Mouse (Mus musculus): ENCODE data around the gene Ahcyl2. TPM values are rescaled to one million over a fixed set of nuclear protein-coding genes. Genes with fewer than 3 reads are reported as not detected.
"Not testable (repeated sequence)": the region's sequence is repeated elsewhere in the genome, so short reads cannot be mapped to it uniquely, and the experiment has no call there.

The Ahcyl2 gene
- polyA plus RNA-seq, 1 experiment from 2014 or later: 24.2 TPM

- DNase-seq (ENCODE audit: low spot score) (no peak), ATAC-seq (ENCODE audit: low FRiP score) (no peak)
- Histone ChIP-seq H3K4me2 (replicated peaks) (no peak overlapping the region), H3K4me1 (replicated peaks; ENCODE audit: control insufficient read depth, insufficient read depth, low read length) (no peaks in the 10 kb centered on the region), H3K27ac (no peak overlapping the region), H3K27me3 (ENCODE audit: control insufficient read depth, insufficient read depth, low read length) (no peaks in the 10 kb centered on the region), H3K36me3 (replicated peaks; ENCODE audit: control insufficient read depth, insufficient read depth) (no peaks in the 10 kb centered on the region), H3K4me3 (replicated peaks; ENCODE audit: low read length) (no peak overlapping the region), H3K9ac (no peak overlapping the region), H3K9me3 (ENCODE audit: control insufficient read depth, low read length) (no peaks in the 10 kb centered on the region)
- WGBS: 87% methylated on average over 6 of the region's 6 CpGs
Observed at GRCm38 (mm10) chr6:29794582-29794981, 26.8 kb downstream of the Ahcyl2 start.

DNA sequence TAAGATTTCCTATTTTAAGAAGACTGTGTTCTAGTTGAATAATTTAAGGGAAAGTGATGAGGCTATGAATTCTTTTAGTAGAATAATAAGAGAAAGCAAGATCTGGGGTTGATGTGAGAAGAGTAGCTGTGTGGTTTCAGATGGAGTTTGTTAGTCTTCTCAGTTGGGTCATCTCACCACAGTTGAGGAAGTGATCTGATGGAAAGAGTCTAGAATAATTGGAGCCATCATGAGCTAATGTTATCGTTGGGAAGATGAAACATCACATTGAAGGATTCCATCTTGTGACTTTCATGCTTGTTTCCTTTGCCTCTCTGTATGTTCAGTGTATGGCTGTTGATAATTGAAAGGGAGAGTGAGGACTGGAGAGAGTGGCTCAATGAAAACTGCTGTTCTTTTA is 35.2 kb downstream of the Ahcyl2 start:
- ATAC-seq (ENCODE audit: low FRiP score) (no peak), DNase-seq (ENCODE audit: low spot score) (no peak)
- Histone ChIP-seq H3K4me1 (replicated peaks; ENCODE audit: control insufficient read depth, insufficient read depth, low read length) (no peaks in the 10 kb centered on the region), H3K36me3 (replicated peaks; ENCODE audit: control insufficient read depth, insufficient read depth) (no peaks in the 10 kb centered on the region), H3K27ac (no peak overlapping the region), H3K27me3 (ENCODE audit: control insufficient read depth, insufficient read depth, low read length) (no peaks in the 10 kb centered on the region), H3K9me3 (ENCODE audit: control insufficient read depth, low read length) (no peaks in the 10 kb centered on the region), H3K4me2 (replicated peaks) (no peak overlapping the region), H3K4me3 (replicated peaks; ENCODE audit: low read length) (no peak overlapping the region), H3K9ac (no peak overlapping the region)
- WGBS: 100% methylated on average over 1 of the region's 1 CpGs

GRCm38 (mm10) chr6:29804006-29804405 is 36.2 kb downstream of the Ahcyl2 start:
- Histone ChIP-seq H3K9ac (no peak overlapping the region), H3K36me3 (replicated peaks; ENCODE audit: control insufficient read depth, insufficient read depth) (no peaks in the 10 kb centered on the region), H3K27me3 (ENCODE audit: control insufficient read depth, insufficient read depth, low read length) (no peaks in the 10 kb centered on the region), H3K9me3 (ENCODE audit: control insufficient read depth, low read length) (no peaks in the 10 kb centered on the region), H3K4me3 (replicated peaks; ENCODE audit: low read length) (no peak overlapping the region), H3K4me2 (replicated peaks) (no peak overlapping the region), H3K4me1 (replicated peaks; ENCODE audit: control insufficient read depth, insufficient read depth, low read length) (no peaks in the 10 kb centered on the region), H3K27ac (no peak overlapping the region)
- 47% methylated on average over 3 of the region's 3 CpGs for WGBS
- ATAC-seq (ENCODE audit: low FRiP score) (no peak), DNase-seq (ENCODE audit: low spot score) (no peak)

DNA sequence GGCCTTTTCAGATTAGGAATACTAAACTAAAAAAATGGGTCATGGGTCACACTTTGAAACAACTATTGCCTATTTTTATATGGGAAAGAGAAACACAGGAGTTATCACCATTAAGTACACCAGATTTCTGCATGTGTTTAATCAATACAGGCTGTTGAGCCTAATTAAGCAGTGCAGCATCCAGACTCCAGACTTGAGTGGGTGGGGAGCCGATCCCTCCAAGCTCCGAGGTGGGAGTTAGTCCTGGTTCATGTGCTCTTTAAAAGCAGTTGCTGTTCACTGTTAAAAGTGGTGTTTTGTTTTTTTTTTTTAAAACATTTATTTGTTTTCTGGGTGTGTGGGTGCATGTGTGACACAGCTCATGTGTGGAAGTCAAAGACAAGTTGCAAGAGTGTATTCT is 37.6 kb downstream of the Ahcyl2 start:
- Histone ChIP-seq H3K4me2 (replicated peaks) (no peak overlapping the region), H3K4me1 (replicated peaks; ENCODE audit: control insufficient read depth, insufficient read depth, low read length) (no peaks in the 10 kb centered on the region), H3K9me3 (ENCODE audit: control insufficient read depth, low read length) (no peaks in the 10 kb centered on the region), H3K4me3 (replicated peaks; ENCODE audit: low read length) (no peak overlapping the region), H3K27ac (no peak overlapping the region), H3K27me3 (ENCODE audit: control insufficient read depth, insufficient read depth, low read length) (no peaks in the 10 kb centered on the region), H3K36me3 (replicated peaks; ENCODE audit: control insufficient read depth, insufficient read depth) (no peaks in the 10 kb centered on the region), H3K9ac (no peak overlapping the region)
- ATAC-seq (ENCODE audit: low FRiP score): no peak
- WGBS: 82% methylated on average over 2 of the region's 2 CpGs
- no peak for DNase-seq (ENCODE audit: low spot score)

DNA sequence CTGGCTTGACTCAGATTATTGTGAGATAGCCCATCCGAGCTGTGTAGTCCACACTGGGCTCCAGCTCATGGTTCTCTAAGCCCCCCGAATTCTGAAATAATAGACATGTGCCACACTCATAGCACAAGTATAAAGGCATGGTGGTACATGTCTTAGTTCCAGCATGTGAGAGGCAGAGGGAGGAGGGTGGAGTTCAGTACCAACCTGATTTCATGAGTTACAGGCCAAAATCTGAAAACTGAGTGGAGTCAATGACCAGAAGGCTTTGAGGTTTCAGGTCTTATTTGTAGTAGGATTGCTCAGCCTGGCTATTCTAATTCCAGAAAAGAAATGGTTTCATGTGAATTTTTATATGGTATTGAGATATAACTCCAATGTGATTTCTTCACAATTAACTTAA is 44.3 kb downstream of the Ahcyl2 start:
- H3K4me3 ChIP-seq (replicated peaks; ENCODE audit: low read length): no peak overlapping the region
- H3K9me3 ChIP-seq (ENCODE audit: control insufficient read depth, low read length): no peaks in the 10 kb centered on the region
- 91% methylated on average over 2 of the region's 2 CpGs for WGBS
- no peak overlapping the region for H3K4me2 ChIP-seq (replicated peaks)
- DNase-seq (ENCODE audit: low spot score) (no peak), ATAC-seq (ENCODE audit: low FRiP score) (no peak)
- no peak overlapping the region for H3K27ac ChIP-seq
- no peaks in the 10 kb centered on the region for H3K27me3 ChIP-seq (ENCODE audit: control insufficient read depth, insufficient read depth, low read length)
- H3K4me1 ChIP-seq (replicated peaks; ENCODE audit: control insufficient read depth, insufficient read depth, low read length): peaks cover 14% of the 10 kb centered on the region
- H3K36me3 ChIP-seq (replicated peaks; ENCODE audit: control insufficient read depth, insufficient read depth): no peaks in the 10 kb centered on the region
- no peak overlapping the region for H3K9ac ChIP-seq

DNA sequence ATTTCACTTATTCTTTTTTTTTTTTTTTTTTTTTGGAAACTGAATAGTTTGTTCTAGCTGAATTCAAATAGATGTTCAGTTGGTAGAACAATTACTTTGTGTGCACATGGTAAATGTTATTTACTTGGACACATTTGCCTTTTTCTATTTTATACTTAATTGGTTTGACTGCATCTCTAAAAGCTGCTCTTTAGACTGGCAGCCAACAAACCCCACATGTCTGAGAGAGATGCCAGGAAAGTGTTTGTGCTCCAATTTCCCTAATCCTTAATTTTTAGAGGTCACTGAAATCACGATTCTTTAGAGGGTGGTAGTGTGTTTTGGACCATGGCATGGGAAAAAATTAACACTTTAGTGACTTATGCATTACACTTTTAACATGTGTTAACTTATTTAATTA is 44.8 kb downstream of the Ahcyl2 start:
- H3K27ac ChIP-seq: no peak overlapping the region
- 63% methylated on average over 1 of the region's 1 CpGs for WGBS
- peaks cover 14% of the 10 kb centered on the region for H3K4me1 ChIP-seq (replicated peaks; ENCODE audit: control insufficient read depth, insufficient read depth, low read length)
- H3K4me3 ChIP-seq (replicated peaks; ENCODE audit: low read length): no peak overlapping the region
- no peak overlapping the region for H3K9ac ChIP-seq
- ATAC-seq (ENCODE audit: low FRiP score) (no peak), DNase-seq (ENCODE audit: low spot score) (no peak)
- H3K9me3 ChIP-seq (ENCODE audit: control insufficient read depth, low read length): no peaks in the 10 kb centered on the region
- no peaks in the 10 kb centered on the region for H3K27me3 ChIP-seq (ENCODE audit: control insufficient read depth, insufficient read depth, low read length)
- H3K36me3 ChIP-seq (replicated peaks; ENCODE audit: control insufficient read depth, insufficient read depth): no peaks in the 10 kb centered on the region
- no peak overlapping the region for H3K4me2 ChIP-seq (replicated peaks)

GRCm38 (mm10) chr6:29814616-29815015 is 46.8 kb downstream of the Ahcyl2 start:
- Histone ChIP-seq H3K4me3 (replicated peaks; ENCODE audit: low read length) (no peak overlapping the region), H3K36me3 (replicated peaks; ENCODE audit: control insufficient read depth, insufficient read depth) (no peaks in the 10 kb centered on the region), H3K4me2 (replicated peaks) (no peak overlapping the region), H3K27ac (peak overlapping the region; percentile 80), H3K9ac (no peak overlapping the region), H3K4me1 (replicated peaks; ENCODE audit: control insufficient read depth, insufficient read depth, low read length) (peaks cover 14% of the 10 kb centered on the region), H3K9me3 (ENCODE audit: control insufficient read depth, low read length) (no peaks in the 10 kb centered on the region), H3K27me3 (ENCODE audit: control insufficient read depth, insufficient read depth, low read length) (no peaks in the 10 kb centered on the region)
- DNase-seq (ENCODE audit: low spot score) (peak; percentile 43), ATAC-seq (ENCODE audit: low FRiP score) (peak; percentile 66; the same call in 1 of the 2 replicates)
- 4% methylated on average over 2 of the region's 2 CpGs for WGBS

DNA sequence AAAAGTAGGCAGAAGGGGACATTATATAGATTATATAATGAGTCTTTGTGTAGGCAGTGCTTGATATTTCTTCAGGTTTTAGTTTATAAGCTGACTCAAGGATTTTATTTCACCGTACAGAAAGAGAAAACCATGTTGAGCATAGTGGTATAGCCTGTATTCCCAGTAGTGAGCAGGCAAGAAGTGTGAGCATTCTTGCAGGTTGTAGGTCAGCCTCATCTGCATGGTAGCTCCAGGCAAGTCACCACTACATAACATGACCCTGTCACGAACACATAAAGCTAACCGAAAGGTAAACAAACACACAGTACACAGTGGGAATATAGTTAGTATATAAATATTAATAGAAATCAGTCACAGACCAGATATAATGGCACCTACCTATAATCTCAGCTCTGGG is 47.2 kb downstream of the Ahcyl2 start:
- ATAC-seq (ENCODE audit: low FRiP score) (no peak), DNase-seq (ENCODE audit: low spot score) (no peak)
- no peaks in the 10 kb centered on the region for H3K27me3 ChIP-seq (ENCODE audit: control insufficient read depth, insufficient read depth, low read length)
- no peaks in the 10 kb centered on the region for H3K36me3 ChIP-seq (replicated peaks; ENCODE audit: control insufficient read depth, insufficient read depth)
- H3K4me2 ChIP-seq (replicated peaks): no peak overlapping the region
- H3K9ac ChIP-seq: no peak overlapping the region
- no peak overlapping the region for H3K4me3 ChIP-seq (replicated peaks; ENCODE audit: low read length)
- H3K27ac ChIP-seq: peak overlapping the region; percentile 80
- H3K4me1 ChIP-seq (replicated peaks; ENCODE audit: control insufficient read depth, insufficient read depth, low read length): peaks cover 14% of the 10 kb centered on the region
- WGBS: 66% methylated on average over 3 of the region's 3 CpGs
- H3K9me3 ChIP-seq (ENCODE audit: control insufficient read depth, low read length): no peaks in the 10 kb centered on the region

- ATAC-seq (ENCODE audit: low FRiP score) (no peak), DNase-seq (ENCODE audit: low spot score) (no peak)
- H3K27ac ChIP-seq: 0 out of 2 replicates have a peak overlapping the region, but pooled peaks have one; percentile 80
- H3K9me3 ChIP-seq (ENCODE audit: control insufficient read depth, low read length): no peaks in the 10 kb centered on the region
- H3K9ac ChIP-seq: no peak overlapping the region
- 67% methylated on average over 2 of the region's 2 CpGs for WGBS
- H3K36me3 ChIP-seq (replicated peaks; ENCODE audit: control insufficient read depth, insufficient read depth): 0 out of 2 replicates have a peak, but pooled peaks cover 3% of the 10 kb centered on the region
- H3K4me1 ChIP-seq (replicated peaks; ENCODE audit: control insufficient read depth, insufficient read depth, low read length): peaks cover 14% of the 10 kb centered on the region
- no peaks in the 10 kb centered on the region for H3K27me3 ChIP-seq (ENCODE audit: control insufficient read depth, insufficient read depth, low read length)
- H3K4me3 ChIP-seq (replicated peaks; ENCODE audit: low read length): no peak overlapping the region
- H3K4me2 ChIP-seq (replicated peaks): no peak overlapping the region
Observed at GRCm38 (mm10) chr6:29815634-29816033, 47.8 kb downstream of the Ahcyl2 start.

DNA sequence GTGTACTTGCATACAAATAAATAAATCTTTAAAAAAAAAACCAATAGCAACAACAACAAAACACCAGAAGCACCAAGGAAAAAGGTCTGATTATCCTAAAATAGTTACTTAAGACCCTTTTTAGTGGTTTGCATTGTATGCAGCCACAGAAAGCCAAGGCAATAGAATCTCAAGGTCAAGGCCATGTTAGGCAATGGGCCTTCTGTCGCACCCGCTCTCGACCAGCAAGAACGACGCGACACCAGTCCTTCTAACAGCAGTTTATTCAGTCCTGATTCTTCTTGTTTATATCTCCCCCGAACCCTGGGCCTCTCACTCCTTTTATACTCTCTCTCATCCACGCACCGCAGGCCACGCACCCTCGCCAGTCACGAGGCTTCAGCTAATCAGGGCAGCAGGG is 48.6 kb downstream of the Ahcyl2 start:
- not testable (repeated sequence) for H3K4me2 ChIP-seq (replicated peaks); H3K27ac ChIP-seq; H3K9me3 ChIP-seq (ENCODE audit: control insufficient read depth, low read length); DNase-seq (ENCODE audit: low spot score); H3K9ac ChIP-seq; ATAC-seq (ENCODE audit: low FRiP score); H3K36me3 ChIP-seq (replicated peaks; ENCODE audit: control insufficient read depth, insufficient read depth); H3K4me3 ChIP-seq (replicated peaks; ENCODE audit: low read length); H3K27me3 ChIP-seq (ENCODE audit: control insufficient read depth, insufficient read depth, low read length)
- WGBS: 90% methylated on average over 12 of the region's 12 CpGs
- peaks cover 14% of the 10 kb centered on the region for H3K4me1 ChIP-seq (replicated peaks; ENCODE audit: control insufficient read depth, insufficient read depth, low read length)

Data from hindbrain, embryonic 14.5 days (tissue).